Mouse (Mus musculus): Measurements from ENCODE around the gene Plau. TPM values are rescaled to one million over a fixed set of nuclear protein-coding genes. Genes with fewer than 3 reads are reported as not detected.

Plau gene
- polyA plus RNA-seq, 1 experiment from 2014 or later, result 1.2 TPM

DNA sequence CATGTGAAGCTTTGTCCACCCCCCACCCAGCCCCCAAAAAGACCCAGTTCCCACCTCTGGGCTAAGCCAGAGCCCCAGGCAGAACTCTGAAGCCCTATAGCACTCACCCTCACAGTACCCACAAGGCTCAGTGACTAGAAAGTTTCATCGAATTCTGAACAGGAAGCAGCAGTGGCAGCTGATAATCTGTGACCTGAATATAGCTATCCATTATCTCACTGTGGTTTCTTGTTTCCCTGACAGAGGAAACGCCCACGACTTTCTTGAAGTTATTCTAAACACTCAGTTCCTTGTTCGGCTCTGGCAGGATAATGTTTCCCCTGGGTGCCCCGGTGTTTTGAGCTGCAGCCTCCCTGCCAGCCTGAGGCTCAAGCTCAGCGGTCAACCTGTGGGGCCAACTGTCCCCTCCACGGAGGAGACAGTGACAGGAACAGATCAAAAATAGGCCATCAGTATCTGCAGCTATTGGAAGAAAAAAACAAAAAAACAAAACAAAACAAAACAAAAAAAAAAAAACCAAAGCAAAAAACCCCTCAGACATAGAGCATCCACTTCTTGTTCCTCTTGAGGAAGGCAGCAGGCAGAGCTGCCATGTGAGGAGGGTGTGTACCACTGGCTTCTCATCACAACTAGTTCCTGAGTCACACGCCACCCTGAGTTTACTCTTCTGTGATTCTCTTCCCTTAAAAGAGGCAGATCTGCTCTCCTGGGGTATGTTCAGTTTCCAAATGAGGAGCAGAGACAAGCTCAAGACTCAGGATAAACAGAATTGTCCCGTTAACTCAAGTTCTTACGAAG lies 48.8 kb downstream of the Plau start:
- no peaks in the 10 kb centered on the region for H3K36me3 ChIP-seq
- WGBS, result 41% methylated on average over 10 of the region's 10 CpGs
- no peak overlapping the region for H3K9ac ChIP-seq
- no peak overlapping the region for H3K4me3 ChIP-seq
- ATAC-seq (ENCODE audit: low read depth), result no peak
- 0 out of 2 replicates have a peak, but pooled peaks cover 9% of the 10 kb centered on the region for H3K4me1 ChIP-seq (replicated peaks)
- no peaks in the 10 kb centered on the region for H3K27me3 ChIP-seq
- H3K4me2 ChIP-seq, result no peak overlapping the region
- no peak overlapping the region for H3K27ac ChIP-seq (replicated peaks)
- no peaks in the 10 kb centered on the region for H3K9me3 ChIP-seq

DNA sequence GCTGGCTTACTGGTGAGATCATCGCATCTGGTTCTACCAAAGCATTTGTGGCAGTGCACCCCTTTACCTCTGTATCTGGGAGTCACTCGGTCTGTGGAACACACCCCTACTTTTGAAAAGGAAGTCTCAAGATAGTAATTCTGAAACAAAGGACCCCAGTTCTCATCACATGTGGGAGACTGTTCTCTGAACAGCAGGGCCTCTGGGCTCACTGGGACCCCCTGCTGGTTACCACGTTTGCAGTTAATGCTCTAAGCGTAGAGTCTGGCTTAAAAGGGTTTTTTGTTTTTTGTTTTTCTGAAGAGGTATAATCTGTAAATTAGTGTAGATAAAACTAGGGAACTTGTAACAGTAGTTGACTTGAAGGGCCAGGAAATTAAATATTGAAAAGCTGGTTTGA lies 49.8 kb downstream of the Plau start:
- no peak overlapping the region for H3K4me2 ChIP-seq
- no peaks in the 10 kb centered on the region for H3K27me3 ChIP-seq
- no peak overlapping the region for H3K27ac ChIP-seq (replicated peaks)
- 0 out of 2 replicates have a peak, but pooled peaks cover 9% of the 10 kb centered on the region for H3K4me1 ChIP-seq (replicated peaks)
- no peaks in the 10 kb centered on the region for H3K36me3 ChIP-seq
- no peak for ATAC-seq (ENCODE audit: low read depth)
- WGBS, result 26% methylated on average over 4 of the region's 4 CpGs
- no peak overlapping the region for H3K4me3 ChIP-seq
- no peak overlapping the region for H3K9ac ChIP-seq
- H3K9me3 ChIP-seq, result no peaks in the 10 kb centered on the region

DNA sequence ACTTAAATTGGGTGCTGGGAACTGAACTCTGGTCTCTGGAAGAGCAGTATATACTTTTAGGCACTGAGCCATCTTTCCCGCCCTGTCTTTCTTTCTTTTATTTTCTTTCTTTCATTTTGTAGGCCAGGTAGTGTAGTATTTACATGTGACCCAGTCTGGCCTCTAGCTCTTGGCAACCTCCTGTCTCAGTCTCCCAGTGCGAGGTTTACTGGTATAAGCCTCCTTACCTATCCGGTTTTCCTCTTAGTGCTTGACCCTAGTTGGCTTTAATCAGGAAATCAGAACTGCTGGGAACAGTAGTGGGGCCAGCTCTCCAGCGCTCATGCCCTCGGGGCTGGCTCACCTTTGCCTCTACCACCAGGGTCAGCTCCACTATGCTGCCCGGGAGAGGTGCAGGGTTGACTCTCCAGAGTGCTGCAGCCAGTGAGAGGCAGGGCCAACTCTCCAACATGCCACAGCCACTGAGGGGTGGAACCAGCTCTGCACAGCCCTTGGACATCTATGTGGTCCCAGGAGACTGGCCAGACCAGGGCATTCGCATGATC lies 51.2 kb downstream of the Plau start:
- no peak for ATAC-seq (ENCODE audit: low read depth)
- H3K9me3 ChIP-seq, result no peaks in the 10 kb centered on the region
- no peak overlapping the region for H3K9ac ChIP-seq
- 90% methylated on average over 7 of the region's 7 CpGs for WGBS
- H3K4me1 ChIP-seq (replicated peaks), result peaks cover 13% of the 10 kb centered on the region; the same call in 1 of the 2 replicates
- H3K27ac ChIP-seq (replicated peaks), result no peak overlapping the region
- H3K27me3 ChIP-seq, result no peaks in the 10 kb centered on the region
- no peaks in the 10 kb centered on the region for H3K36me3 ChIP-seq
- H3K4me2 ChIP-seq, result no peak overlapping the region
- no peak overlapping the region for H3K4me3 ChIP-seq

DNA sequence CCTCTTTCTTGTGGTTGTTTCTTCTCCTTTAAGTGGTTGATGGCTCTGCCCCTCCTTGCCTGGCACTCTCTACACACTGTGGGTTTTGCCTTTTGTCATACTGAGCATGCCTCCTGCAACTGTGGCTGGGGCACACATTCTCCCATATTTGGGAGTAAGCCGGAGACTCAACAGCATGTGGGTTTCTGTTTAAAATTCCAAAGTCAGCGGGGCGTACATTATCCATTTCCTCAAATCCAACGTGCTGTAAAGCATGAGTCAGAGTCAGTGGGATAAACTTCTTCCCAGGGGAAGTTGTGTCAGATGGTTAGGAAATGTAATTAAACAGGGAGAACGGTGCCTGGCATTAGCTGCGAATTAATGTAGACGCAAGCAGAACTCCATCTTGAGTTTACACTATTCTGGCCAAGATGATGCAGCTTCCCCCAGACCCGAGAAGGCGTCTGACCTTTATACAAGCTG lies 55.5 kb downstream of the Plau start:
- no peak overlapping the region for H3K9ac ChIP-seq
- WGBS, result 45% methylated on average over 9 of the region's 9 CpGs
- no peaks in the 10 kb centered on the region for H3K36me3 ChIP-seq
- peak; percentile 53 for ATAC-seq (ENCODE audit: low read depth)
- no peaks in the 10 kb centered on the region for H3K9me3 ChIP-seq
- H3K4me2 ChIP-seq, result no peak overlapping the region
- H3K4me1 ChIP-seq (replicated peaks), result peaks cover 5% of the 10 kb centered on the region; the same call in 1 of the 2 replicates
- no peaks in the 10 kb centered on the region for H3K27me3 ChIP-seq
- no peak overlapping the region for H3K4me3 ChIP-seq
- H3K27ac ChIP-seq (replicated peaks), result 0 out of 2 replicates have a peak overlapping the region, but pooled peaks have one; percentile 4

Other genes starting within 250 kb of the Plau start
- gene Usp54, start 195.6 kb upstream of the Plau start, polyA plus RNA-seq (2015; fragmentation: Nextera tagmentation; extraction: Ambion mirVana), result 9.3 and 10.3 TPM in 2 replicates
- not detected in 2 replicates for gene Myoz1, start 180.1 kb upstream of the Plau start, polyA plus RNA-seq (2015; fragmentation: Nextera tagmentation; extraction: Ambion mirVana)
- gene Synpo2l, start 168.3 kb upstream of the Plau start, polyA plus RNA-seq (2015; fragmentation: Nextera tagmentation; extraction: Ambion mirVana), result 1.1 and 2.8 TPM in 2 replicates
- 89.6 and 94.6 TPM in 2 replicates for gene Sec24c, start 162.4 kb upstream of the Plau start, polyA plus RNA-seq (2015; fragmentation: Nextera tagmentation; extraction: Ambion mirVana)
- 28.3 and 29.1 TPM in 2 replicates for gene Fut11, start 141.7 kb upstream of the Plau start, polyA plus RNA-seq (2015; fragmentation: Nextera tagmentation; extraction: Ambion mirVana)
- 191 and 218 TPM in 2 replicates for gene Chchd1, start 133.7 kb upstream of the Plau start, polyA plus RNA-seq (2015; fragmentation: Nextera tagmentation; extraction: Ambion mirVana)
- 51.4 and 51.5 TPM in 2 replicates for gene Zswim8, start 129.1 kb upstream of the Plau start, polyA plus RNA-seq (2015; fragmentation: Nextera tagmentation; extraction: Ambion mirVana)
- gene Ndst2, start 102.1 kb upstream of the Plau start, polyA plus RNA-seq (2015; fragmentation: Nextera tagmentation; extraction: Ambion mirVana), result 17.4 and 20.8 TPM in 2 replicates
- 155 and 159 TPM in 2 replicates for gene Camk2g, start 42.6 kb upstream of the Plau start, polyA plus RNA-seq (2015; fragmentation: Nextera tagmentation; extraction: Ambion mirVana)
- 20.7 and 27.1 TPM in 2 replicates for gene Vcl, start 92.7 kb downstream of the Plau start, polyA plus RNA-seq (2015; fragmentation: Nextera tagmentation; extraction: Ambion mirVana)
- 89.3 and 92.6 TPM in 2 replicates for gene Ap3m1, start 215.8 kb downstream of the Plau start, polyA plus RNA-seq (2015; fragmentation: Nextera tagmentation; extraction: Ambion mirVana)
- gene Adk, start 215.9 kb downstream of the Plau start, polyA plus RNA-seq (2015; fragmentation: Nextera tagmentation; extraction: Ambion mirVana), result 39.0 and 46.7 TPM in 2 replicates

All from neural tube, embryonic 13.5 days (tissue).